Mouse (Mus musculus) G1E-ER4 (cell line): ENCODE measurements around the gene Adamts16. TPM values are rescaled to one million over a fixed set of nuclear protein-coding genes. Genes with fewer than 3 reads are reported as not detected.

Experiments
- GATA1 ChIP-seq: IDR thresholded peaks from one replicate; pipeline ENCODE4 v1.8.0; 2012; ENCODE audit warnings: low read length, inconsistent platforms
- polyA plus RNA-seq: library from polyadenylated mRNA; stranded (reverse); fragments of >175 nt; gene quantifications from 2 replicates; pipeline ENCODE4 v1.2.3, GENCODE M21; 2012

Adamts16 gene
- polyA plus RNA-seq, 1 experiment = not detected

DNA sequence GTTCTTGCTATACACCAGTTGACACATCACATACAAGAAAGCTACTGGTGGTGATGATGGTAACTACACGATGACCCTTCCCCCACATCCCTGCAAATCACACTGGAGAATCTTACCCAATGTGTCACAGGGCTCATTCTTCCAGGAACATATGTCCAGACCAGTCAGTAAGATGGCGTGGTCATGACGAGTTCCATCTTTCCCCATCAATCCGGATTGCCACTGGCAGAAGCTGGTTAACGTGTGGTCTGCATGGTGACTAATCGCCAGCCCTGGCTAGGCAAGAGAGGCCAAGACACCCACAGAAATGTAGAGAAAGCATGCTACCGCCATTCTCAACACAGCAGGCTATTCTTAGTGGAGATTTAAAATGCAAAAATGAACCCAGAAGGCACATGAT is 48.7 kb downstream of the Adamts16 start:
- TF ChIP-seq GATA1 = no peak

DNA sequence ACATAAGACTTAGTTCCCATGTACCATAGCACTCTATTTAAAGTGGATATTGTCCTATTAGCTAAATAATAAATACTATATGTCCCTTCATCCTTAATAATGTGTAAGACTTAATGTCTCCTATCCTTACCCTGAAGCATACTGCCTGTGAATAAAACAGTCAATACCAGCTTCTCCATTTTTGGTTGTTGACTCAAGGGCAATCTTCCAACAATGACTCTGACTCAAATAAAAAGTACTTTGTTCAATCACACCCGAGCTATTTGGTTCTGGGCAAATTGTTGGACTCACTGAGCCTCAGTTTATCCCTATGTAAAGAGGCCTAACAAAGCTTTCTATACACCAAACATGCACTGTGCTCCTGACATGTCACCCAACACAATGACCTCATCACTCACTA is 51.8 kb downstream of the Adamts16 start:
- TF ChIP-seq GATA1 = no peak

- TF ChIP-seq GATA1 = no peak
Measured at GRCm38 (mm10) chr13:70789022-70789421, 52.6 kb downstream of the Adamts16 start.

DNA sequence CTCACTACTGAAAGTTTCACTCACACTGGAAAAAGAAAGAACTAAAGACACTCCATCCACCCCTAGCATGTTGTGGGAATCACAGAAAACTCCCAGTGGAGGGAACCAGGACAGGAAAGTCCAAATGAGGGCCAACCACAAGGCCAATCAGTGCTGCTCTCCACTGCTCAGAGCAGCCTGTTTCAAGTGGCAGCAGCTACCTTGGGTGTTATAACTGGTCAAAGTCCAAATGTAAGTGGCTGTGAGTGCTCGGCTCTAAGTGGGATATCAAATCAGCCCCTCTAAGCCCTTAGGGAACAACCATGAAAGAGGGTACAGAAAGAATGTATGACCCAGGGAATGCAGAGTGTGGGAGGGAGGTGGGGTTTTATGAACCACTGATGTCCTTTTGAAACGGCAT is 56.5 kb downstream of the Adamts16 start:
- no peak for TF ChIP-seq GATA1

GRCm38 (mm10) chr13:70784126-70784525 is 57.5 kb downstream of the Adamts16 start:
- TF ChIP-seq GATA1 = no peak

- no peak for TF ChIP-seq GATA1
Measured at GRCm38 (mm10) chr13:70779781-70780180, 61.8 kb downstream of the Adamts16 start.

DNA sequence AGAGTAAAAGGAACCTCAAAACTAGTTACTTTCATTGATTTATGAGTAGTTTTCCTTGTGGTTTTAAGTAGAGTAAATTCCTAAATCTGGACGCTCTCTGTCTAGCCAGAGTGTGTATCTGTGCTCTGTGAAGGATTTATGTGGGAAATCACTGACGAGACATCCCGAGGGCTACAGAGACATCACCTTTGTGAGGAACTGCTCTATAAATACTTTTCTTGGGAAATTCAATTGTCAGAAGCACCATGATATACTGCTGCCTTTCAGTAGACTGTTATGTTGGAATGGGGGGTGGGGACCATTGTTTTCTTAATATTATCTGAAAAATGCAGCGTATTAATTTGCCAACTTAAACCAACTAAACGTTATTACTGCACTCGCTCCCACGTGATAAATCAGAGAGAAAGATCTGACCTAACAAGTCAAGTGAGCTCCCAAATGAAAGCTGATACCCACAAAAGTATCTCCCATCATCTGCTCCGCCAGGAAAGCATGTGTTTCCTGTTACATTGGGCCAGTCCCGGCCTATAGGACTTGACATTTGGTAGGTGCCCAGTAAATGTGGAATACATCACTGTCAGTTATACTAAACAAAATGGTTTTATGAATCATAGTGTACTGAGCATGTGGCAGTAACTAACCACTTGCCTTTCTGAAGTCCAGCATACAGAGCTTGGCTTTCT is 62.6 kb downstream of the Adamts16 start:
- TF ChIP-seq GATA1 = no peak

DNA sequence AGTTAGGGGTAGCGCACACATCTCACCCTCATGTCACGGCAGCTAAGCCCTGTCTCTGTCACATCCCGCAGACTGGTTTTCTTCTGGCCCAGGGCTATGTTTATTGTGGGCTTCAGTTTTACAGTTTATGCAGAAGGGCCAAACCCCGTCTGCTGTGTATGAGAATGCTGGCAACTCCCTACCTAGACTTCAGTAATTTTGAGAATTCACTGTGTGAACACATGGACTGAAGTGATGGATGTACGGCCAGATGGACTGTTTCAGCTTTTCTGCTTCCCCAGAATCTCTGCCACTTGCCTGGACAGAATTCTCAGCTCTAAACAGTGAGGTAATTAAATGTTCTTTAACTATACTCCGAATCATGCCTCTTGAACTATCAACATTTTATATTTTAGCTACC is 70.5 kb downstream of the Adamts16 start:
- no peak for TF ChIP-seq GATA1

DNA sequence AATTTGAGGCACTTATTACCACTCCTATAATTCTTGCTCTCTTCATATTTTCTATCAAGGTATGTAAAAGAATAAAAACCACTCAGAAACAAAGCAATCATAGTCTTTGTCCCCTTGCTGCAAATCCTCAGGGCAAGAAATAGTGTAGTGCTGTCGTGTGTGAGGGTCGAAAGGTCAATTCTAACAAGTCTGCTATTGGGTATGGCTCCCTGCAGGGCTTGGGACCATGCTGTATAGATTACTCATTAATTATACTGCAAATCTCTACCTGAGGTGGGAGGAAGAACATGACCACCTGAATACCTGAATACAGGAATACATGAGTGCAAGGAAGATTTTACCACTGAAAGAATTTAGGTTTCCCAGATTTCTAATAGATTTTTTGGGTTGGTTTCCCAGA is 72.5 kb downstream of the Adamts16 start:
- TF ChIP-seq GATA1 = no peak

DNA sequence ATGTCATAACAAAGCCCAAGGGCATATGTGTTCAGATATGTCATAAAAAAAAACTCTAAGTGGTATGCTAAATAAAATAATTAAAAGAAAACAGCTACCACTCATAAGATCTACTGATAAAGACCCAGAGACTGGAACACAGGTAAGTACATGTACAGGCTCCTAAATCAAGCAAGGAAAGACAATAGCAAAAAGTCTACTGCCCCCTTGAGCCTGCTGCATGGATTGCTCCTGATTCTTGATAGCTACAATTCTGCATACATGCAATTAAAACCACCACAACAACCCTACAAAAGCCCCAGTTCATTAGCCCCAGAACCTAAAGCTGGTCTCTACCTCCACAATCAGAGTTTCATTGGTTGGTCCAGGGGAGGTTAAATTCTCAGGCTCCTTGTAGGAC is 74.1 kb downstream of the Adamts16 start:
- no peak for TF ChIP-seq GATA1

DNA sequence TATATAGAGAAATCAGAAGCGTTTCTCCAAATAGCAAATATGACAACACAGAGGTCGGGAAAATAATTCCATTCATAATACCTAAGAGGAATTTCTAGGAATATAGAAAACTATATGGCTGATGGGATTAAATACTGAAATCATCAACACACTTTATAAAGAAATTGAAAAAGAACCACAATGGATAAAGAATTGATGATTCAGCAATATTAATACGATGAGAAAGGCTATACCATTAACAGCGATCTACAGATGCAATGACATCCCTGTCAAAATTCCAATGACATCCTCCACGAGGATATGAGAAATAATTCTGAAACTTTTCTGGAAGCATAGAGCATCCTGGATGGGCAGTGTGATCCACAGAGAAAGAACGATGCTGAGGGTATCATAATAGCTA is 76.9 kb downstream of the Adamts16 start:
- TF ChIP-seq GATA1 = no peak

DNA sequence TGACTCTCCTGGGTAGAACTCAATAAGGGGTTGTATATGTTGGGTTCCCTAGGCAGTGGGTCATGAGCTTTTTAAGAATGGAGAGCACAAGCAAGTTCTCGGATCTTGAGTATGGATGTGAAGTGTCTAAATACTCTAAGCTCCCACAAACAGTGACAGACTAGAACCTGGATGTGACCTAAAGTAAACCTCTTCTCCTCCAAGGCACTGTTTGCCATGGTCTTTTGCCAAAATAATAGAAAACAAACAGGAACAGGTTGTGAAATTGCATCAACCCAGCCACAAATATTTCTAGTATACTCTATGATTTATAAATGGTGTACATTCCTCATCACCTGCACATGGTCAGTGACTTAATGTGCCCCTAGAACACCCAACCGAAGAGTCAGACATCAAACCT is 79.0 kb downstream of the Adamts16 start:
- TF ChIP-seq GATA1 = no peak

DNA sequence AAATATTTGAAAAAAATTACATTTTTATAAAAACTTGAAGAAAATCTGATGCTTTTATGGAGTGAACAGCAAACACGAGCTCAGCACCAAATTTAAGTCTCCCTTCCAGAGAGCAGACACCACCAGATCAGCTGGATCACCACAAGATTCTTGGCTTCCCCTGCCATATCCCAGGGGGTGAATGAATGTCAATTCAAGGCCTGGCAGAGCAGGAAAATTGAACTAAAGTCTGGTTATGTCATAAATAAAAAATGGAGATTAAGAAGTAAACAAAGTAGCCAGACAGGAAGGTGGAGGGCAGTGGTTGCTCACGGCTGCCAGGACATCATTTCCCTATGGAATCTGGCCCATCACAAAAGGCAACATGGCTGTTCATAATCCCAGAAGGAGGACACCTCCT is 80.3 kb downstream of the Adamts16 start:
- no peak for TF ChIP-seq GATA1

DNA sequence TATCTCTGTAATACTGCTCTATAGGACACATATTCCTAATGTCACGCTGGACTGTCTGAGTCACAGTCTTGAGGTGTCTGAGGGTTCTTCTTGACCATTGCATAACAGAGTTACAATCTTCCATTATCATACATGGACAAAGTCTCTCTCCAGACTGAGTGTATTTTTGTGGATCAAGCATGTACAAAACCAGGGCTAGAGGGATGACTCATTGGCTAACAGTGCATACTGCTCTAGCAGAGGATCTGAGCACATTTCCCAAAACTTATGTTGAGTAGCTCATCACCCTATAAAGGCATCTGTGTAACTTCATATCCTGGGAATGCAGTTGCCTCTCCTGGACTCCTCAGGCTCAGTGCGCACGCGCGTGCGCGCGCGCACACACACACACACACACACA is 81.4 kb downstream of the Adamts16 start:
- no peak for TF ChIP-seq GATA1

- TF ChIP-seq GATA1 = no peak
Measured at GRCm38 (mm10) chr13:70746294-70747008, 95.2 kb downstream of the Adamts16 start.

DNA sequence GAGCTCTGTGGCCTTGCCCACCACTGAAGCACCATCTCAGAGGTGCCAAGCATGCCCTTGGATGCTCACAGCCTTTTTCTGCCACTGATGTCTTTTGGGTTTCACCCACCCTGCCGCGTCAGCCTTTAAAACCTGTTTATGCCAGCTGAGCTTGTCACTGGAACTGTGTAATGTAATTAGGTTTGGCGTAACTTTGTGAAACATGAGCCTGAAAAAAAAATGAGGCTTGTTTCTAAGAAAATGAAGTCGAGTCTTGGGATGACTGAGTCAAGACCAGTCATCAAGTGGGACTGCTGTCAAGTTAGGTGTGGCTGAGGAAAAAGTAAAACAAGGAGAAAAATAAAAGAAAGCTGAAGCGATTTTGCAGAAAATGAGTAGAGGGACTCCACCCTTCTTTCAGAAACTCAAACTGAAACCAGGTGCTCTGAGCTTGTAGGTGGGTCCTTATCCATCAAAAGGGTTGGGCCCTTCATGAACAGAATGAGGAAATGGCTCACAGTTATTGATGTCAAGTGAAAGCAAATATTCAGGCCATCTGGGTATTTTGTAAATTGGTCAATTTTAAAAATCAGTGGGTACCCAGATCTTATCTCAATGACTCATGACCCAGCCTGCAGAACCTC is 97.1 kb downstream of the Adamts16 start:
- TF ChIP-seq GATA1 = no peak

- TF ChIP-seq GATA1 = no peak
Measured at GRCm38 (mm10) chr13:70742693-70743092, 98.9 kb downstream of the Adamts16 start.
